Mouse (Mus musculus) cerebellum, postnatal 36 days (tissue): ENCODE results near the gene Wdr24.
A peak's percentile ranks its signal among the peaks of the same experiment; 100 is the strongest.
"Not testable (repeated sequence)": the region's sequence is repeated elsewhere in the genome, so short reads cannot be mapped to it uniquely, and the experiment has no call there.

Experiments used
- DNase-seq, 2 experiments: peaks; one replicate each; pipeline ENCODE4 v3.0.0; 2021 to 2022; ENCODE audit warnings: mixed read lengths in 2 of 2

Wdr24 gene

DNA sequence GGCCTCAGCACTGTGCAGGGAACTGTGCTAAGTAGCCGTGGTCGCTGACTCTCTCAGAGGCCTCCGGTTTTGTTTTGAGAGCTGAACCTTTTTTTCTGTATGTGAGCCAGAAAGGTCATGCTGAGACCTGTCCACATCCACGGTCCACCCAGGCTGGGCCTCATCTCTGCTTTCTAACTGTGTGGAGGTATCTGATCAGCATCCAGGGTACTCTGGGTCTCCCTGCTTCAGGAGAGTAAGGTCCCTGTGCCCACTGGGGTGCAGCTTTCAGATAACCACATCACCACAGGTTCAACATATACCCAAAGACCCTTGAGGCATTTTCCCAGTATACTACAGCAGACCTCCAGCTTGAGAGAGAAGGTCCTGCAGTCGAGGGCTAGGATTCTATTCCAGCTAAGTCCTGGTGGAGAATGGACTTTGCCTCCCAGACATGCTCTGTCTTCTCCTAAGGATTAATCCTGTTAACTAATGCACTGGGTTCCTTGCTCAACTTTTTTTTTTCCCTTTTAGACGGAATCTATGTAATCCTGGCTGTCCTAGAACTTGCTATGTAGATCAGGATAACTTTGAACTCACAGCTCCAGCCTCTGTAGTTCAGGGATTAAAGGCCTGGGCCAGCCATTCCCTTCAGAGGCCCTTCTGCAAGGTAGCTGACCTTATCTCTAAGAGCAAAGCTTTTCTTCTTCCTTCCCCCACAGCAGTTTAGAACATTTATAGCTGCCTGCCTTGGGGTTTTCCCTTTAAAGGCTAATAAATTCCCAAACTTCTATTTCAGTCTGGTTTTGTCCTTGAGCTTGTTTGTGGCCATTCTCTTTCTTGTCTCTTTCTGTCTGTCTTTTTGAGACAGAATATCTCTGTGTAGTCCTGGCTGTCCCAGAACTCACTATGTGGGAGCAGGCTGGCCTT is 38.5 kb downstream of the Wdr24 start:
- DNase-seq: no peak

DNA sequence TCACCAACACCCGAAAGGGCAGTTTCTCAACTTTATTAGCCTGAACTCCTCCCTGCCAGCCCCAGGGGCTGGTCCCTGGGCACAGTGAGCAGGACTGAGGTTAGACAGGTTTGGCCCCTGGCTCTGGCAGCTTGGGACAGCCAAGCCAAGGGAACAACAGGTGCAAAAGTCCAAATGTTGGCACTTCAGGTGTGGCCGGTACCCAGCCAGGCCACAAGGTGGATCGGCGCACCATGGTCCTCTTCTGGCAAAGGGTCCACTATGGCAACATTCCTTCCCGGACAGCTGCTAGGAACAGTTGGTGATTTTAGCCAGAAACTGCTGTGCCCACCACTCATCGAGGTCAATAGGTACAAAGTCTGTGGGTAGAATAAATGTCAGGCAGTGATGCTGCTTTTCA is 40.3 kb downstream of the Wdr24 start:
- DNase-seq: no peak

DNA sequence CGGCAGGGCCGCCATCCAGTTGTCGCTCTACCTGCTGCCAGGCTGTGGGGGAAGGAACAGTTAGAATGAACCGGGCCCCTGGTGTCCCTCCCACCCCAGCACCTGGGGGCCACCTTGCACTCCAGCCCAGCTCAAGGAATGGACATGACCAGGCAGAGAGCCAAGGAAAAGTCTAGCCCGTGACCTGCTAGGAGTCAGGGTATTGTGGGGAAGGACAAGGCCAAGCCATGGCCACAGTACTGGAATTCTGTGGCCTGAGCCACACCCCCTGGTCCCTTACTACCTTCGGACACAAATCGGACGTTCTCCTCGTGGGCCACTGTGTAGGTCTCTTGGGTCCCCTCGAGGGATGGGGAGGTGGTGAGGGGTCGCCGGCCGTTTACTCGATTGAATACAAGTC is 40.9 kb downstream of the Wdr24 start:
- DNase-seq: no peak

DNA sequence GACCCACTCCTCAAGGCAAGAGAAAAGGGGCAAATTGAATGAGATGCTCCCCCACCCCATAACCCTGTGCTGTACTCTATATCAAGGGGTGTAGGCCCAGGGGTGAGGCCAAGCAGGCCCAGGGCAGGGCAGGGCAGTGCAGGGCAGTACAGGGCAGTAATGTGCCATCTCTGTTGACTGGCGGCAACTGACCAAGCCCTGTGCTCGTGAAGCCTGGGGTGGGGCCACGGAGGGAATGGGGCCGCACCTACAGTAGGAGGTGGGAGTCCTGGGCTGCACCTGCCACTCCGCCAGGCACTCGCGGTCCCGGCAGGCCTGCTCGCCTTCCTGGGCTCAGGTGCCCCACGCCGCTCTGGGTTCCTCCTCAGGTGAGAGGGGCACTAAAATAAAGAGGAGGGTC is 41.9 kb downstream of the Wdr24 start:
- DNase-seq: no peak

GRCm38 (mm10) chr17:25866172-25866571 is 42.7 kb downstream of the Wdr24 start:
- no peak for DNase-seq

GRCm38 (mm10) chr17:25867509-25867835 is 44.0 kb downstream of the Wdr24 start:
- DNase-seq: no peak

DNA sequence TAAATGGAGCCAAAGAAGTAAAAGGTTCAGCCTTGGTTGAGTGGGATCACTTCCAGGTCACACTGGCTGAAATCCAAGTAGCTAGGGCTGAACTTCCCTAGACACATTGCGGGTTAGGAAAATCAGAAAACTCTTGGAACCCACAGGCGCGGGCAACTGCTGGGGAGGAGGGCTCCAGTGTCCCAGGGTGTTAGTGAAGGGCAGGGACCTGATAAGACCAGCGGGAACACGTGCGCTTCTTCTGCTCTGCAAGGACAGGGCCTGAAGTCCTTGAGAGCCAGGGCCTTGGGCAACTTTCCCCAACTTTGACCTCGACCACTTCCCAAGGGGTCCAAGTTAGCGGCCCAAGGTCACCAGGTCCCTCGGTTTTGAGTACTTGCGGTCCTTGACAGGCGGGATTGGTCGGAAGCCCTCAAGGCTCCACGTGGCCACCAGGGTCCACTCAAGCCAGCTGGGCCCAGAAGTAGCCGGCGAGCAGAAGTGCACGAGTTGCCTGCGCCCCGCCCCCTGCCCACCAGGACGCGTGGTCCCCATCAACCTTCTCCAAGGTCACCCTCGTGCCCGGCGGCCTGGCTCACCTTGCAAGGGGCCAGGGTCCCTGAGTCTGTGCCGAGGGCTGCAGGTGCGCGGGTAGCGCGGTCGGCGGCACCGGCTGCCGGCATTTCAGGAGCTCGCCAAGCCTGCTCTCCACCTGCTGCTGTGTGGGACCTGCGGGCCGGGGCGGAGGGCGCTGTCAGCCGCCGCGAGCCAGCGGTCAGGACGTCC is 44.6 kb downstream of the Wdr24 start:
- DNase-seq: peak in 1 of 2 experiments; percentile 56

DNA sequence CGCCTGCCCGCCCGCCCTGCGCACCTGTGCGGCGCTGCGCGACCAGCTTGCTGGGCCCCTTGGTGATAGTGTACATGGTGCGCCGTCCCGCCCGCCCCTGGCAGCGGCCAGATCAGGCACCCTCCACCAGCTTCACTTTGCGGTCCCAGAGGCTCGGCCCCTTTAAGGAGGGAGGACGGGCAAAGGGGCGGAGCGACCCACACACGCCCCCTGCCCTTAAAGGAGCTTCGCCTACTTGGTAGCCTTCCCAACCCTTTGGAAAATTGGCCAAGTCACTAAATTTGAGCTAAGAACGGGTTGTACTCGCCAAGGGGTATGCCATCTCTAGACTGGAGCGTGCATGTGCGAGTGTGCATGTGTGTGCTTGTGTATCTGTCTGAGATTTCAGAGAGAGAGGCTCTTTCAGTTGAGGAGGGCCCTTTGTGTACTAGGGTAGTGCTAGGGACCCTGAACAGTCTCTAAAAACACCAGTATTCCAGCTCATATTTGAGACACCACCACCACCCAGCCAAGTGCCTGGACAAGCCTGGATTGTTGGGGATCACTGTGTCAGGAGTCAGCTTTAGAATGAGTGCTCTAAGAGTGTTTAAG is 45.3 kb downstream of the Wdr24 start, which contains the start of gene Mcrip2:
Mcrip2 (minus strand) TSS at position 164 of the 591 bp plus-strand sequence.
- peak; percentile 75 to 78 for DNase-seq

- DNase-seq: no peak
Observed at GRCm38 (mm10) chr17:25869498-25869897, 46.1 kb downstream of the Wdr24 start.

DNA sequence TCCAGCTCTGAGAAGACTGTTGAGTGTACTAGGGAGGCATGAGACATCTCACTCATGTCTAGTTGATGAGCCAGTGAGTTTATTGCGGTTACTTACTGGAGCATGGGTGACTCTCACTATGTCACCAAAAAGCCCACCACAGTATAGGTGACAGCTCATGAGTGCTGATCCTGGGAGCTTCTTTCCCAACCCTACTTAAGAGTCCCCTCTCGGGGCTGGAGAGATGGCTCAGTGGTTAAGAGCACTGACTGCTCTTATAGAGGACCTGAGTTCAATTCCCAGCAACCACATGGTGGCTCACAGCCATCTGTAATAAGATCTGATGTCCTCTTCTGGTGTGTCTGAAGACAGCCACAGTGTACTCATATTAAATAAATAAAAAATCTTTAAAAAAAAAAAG is 46.5 kb downstream of the Wdr24 start:
- DNase-seq: no peak

DNA sequence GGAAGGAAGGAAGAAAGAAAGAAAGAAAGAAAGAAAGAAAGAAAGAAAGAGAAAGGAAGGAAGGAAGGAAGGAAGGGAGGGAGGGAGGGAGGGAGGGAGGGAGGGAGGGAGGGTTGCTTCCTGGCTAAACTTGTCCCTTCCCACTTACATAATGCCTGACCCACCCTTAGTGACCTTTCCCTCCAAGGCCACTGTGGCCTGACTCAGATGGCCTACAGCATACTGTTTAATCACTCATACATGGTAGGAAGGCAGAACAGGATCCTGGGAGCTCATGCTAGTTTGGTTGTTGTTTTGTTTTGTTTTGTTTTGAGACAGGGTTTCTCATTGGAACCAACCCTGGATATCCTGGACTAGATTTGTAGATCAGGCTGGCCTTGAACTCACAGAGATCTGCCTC is 48.1 kb downstream of the Wdr24 start:
- not testable (repeated sequence) for DNase-seq

GRCm38 (mm10) chr17:25872676-25873075 is 49.2 kb downstream of the Wdr24 start:
- DNase-seq: no peak

DNA sequence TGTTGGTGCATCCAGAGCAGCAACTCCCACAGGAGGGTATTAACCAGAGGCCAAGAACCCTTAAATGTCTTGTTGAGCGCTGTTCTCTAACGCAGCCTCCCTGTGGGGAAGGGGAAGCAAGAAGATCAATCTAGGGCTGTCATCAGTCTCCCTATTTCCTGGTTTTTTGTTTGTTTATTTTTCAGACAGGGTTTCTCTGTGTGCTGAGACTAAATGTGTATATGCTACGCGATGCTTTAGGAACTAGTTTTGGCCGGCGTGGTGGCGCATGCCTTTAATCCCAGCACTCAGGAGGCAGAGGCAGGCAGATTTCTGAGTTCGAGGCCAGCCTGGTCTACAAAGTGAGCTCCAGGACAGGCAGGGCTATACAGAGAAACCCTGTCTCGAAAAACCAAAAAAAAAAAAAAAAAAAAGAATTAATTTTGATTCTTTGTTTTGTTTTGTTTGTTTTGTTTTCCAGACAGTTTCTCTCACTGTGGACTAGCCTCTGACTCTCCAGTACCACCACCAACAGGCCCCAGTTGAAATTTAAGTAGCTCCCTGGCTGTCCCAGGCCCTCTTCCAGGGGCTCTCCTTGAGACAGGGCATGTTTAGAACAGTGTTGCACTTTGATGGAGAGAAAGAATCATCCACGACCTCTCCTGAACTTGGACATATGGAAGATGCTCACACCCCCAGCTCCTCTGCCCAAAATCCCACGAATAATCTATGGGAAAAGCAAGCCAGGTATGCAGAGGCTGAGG is 50.1 kb downstream of the Wdr24 start:
- no peak for DNase-seq

GRCm38 (mm10) chr17:25874148-25874720 is 50.8 kb downstream of the Wdr24 start:
- no peak for DNase-seq

DNA sequence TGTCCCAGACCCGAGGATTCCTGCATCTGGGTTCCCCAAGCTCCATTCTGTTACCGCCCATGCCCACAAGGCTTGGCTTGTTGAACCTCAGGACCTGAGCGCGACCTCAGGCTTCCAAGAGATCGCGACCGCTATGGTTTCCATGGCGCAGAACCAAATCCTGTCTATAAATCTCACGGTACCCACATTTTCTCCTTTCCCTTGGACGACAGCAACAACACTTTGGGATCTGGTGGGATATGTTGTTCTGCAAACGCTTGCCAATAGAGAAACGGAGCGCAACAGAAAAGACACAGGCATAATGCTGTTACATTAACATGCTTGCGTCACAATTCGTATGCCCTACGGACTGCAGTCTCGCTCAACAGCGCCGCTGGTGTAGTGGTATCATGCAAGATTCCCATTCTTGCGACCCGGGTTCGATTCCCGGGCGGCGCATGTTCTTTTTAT is 51.3 kb downstream of the Wdr24 start, which contains the start of gene Mettl26:
Mettl26 (plus strand) TSS at position 354 of the 450 bp plus-strand sequence.
- DNase-seq: peak; percentile 91 to 98

DNA sequence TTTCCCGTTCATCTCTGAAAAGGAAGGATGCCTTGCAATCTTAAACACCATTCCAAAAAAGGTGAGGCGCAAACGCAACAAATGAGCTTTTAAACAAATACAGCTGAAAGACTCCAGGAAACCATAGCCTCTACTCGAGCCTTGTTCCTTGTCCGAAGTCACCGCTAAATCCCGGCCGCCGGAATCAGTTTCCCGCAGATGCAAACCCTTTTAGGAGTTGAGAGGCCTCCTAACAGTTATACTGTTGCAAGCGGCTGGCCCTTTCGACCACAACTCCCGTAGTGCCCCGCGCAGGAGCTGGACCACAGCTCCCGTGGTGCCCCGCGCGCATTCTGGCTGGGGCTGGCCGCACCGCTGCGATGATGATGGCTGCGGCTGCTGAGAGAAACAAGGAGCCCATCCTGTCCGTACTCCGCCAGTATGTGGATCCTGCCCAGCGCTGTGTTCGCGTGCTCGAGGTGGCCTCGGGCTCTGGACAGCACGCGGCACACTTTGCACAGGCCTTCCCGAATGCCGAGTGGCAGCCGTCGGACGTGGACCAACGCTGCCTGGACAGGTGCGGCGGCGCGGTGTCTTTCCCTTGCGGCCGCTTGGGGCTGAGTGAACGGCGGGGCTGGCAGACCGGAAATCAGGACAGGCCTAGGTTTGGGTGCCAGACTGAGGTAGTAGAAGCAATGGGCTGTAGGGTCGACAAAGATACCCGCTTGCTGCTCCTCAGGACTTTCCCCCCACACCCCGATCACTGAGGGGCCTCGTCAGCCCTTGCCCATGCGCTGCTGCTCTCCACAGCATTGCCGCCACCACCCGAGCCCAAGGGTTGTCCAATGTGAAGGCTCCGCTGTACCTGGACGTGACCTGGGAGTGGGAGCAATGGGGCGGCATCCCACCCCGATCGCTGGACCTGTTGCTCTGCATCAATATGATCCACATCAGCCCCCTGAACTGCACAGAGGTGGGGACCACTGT is 52.0 kb downstream of the Wdr24 start:
- DNase-seq: peak; percentile 91 to 92

DNA sequence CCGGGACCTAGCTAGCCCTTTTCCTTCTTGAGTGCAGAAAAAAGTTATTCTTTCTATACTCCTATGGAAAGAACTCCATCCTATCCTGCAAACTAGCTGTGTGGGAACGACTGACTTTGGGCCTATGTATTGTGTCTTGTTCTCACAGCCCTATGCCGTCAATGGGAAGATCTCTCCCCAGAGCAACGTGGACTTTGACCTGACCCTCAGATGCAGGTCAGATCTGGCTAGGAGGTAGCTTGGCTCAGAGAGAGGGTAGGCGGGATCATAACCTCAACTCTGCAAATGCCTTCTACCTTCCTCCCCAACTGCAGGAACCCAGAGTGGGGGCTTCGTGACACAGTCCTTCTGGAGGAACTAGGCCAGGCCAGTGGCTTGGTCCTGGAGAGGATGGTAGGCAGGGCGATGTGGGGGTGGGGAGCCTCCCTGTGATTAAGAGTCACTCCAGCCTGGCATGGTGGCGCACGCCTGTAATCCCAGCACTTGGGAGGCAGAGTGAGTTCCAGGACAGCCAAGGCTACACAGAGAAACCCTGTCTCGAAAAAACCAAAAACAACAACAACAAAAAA is 53.0 kb downstream of the Wdr24 start:
- DNase-seq: no peak

- DNase-seq: no peak
Observed at GRCm38 (mm10) chr17:25877025-25877424, 53.6 kb downstream of the Wdr24 start.

DNA sequence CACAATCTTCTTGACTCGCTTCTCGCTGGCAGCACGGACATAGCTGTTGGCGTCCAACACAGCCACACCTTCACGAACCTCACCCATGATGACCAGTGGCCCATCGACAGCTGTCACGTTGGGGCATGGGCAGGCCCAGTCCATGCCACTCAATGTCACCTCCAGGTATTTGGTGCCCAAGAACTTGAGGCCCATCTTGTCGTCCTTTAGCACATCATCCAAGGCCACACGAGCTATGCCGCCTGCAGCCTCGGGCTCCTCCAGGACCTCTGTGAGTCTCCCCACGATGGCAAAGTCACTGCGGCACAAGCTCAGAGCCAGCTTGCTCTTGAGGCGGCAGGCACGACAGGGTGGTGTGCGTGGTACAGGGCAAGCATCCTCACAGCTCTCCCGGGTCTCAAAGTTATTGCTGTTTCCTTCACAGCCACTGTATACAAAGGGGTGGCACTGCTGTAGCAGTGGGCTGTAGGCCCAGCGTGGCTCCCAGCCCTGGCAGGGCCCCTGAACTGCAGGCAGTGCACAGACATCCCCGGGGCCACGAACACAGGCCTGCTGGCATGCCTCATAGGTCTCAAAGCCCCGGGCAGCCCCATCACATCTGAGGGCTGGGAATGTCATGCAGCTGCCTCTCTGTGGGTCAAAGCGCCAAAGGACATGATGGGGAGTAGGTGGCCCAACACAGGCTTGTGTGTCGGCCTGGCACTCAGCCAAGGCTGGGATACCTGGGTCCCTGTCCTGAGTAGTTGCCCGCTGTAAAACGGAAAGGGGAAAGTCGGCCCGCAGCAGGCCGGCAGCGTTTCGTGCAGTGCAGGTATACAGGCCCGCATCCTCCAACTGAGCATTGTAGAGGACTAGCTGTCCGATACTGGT is 54.5 kb downstream of the Wdr24 start:
- no peak for DNase-seq
